Mouse (Mus musculus) thymus, adult 2 months (tissue): ENCODE measurements at regions not wholly inside any gene's neighbourhood (a gene's known extent, or its start where the extent isn't known, plus 50 kb on each side); places are given as distances from the start of the nearest gene placed in this dataset.

ENCODE experiments used
- DNase-seq: peaks from one replicate; pipeline ENCODE4 v3.0.0; 2021
- H3K27ac ChIP-seq: fragments of 200-500 bp; 2 replicates; pipeline ENCODE4 v1.5.1; 2012; ENCODE audit warnings: low read length, control low read depth; ENCODE audit not compliant: control insufficient read depth, insufficient read depth
- H3K27me3 ChIP-seq: fragments of 200-500 bp; 2 replicates; pipeline ENCODE4 v1.6.1; 2012; ENCODE audit warnings: mild to moderate bottlenecking, low read length, moderate library complexity, mixed read lengths; ENCODE audit not compliant: control insufficient read depth, insufficient read depth
- H3K36me3 ChIP-seq: fragments of 200-500 bp; 2 replicates; pipeline ENCODE4 v1.6.1; 2012; ENCODE audit warnings: mild to moderate bottlenecking, low read length, moderate library complexity; ENCODE audit not compliant: control insufficient read depth, insufficient read depth
- H3K4me1 ChIP-seq: fragments of 200-500 bp; replicated peaks from 2 replicates; pipeline ENCODE4 v1.6.1; 2012; ENCODE audit warnings: low read length; ENCODE audit not compliant: control insufficient read depth, insufficient read depth
- H3K4me3 ChIP-seq: fragments of 200-500 bp; 2 replicates; pipeline ENCODE4 v1.5.1; 2012; ENCODE audit warnings: mild to moderate bottlenecking, low read length, control low read depth, moderate library complexity; ENCODE audit not compliant: control insufficient read depth, insufficient read depth
- CTCF ChIP-seq: fragments of 200-500 bp; IDR thresholded peaks from 2 replicates; pipeline ENCODE4 v1.5.1; 2012; ENCODE audit warnings: mild to moderate bottlenecking, control low read depth, low read length, moderate library complexity, borderline replicate concordance; ENCODE audit not compliant: control insufficient read depth, poor library complexity, insufficient read depth; ENCODE audit errors: extremely low read depth
- POLR2A ChIP-seq: fragments of 200-500 bp; IDR thresholded peaks from 2 replicates; pipeline ENCODE4 v1.6.1; 2012; ENCODE audit warnings: mild to moderate bottlenecking, low read length, control low read depth, moderate library complexity; ENCODE audit not compliant: control insufficient read depth, poor library complexity, insufficient read depth; ENCODE audit errors: extremely low read depth
- WGBS: fragments of 180-500 bp; shearing (Covaris S2); methylation state at CpG from one replicate; pipeline ENCODE4 v1.1.7; 2018; 5-methylcytosine and 5-hydroxymethylcytosine counted together

- WGBS = 2% methylated on average over 6 of the region's 6 CpGs
Observed at GRCm38 (mm10) chr7:71500719-71501118, 149.4 kb upstream of the Gm10295 start.

GRCm38 (mm10) chr7:71498123-71498522 lies 146.8 kb upstream of the Gm10295 start:
- no peak overlapping the region for H3K27ac ChIP-seq

More at GRCm38 (mm10) chr7:71500719-71501118, 149.4 kb upstream of the Gm10295 start:
- Histone ChIP-seq H3K36me3 (no peaks in the 10 kb centered on the region), H3K27me3 (no peaks in the 10 kb centered on the region), H3K4me1 (no peaks in the 10 kb centered on the region), H3K4me3 (no peak overlapping the region), H3K27ac (no peak overlapping the region)
- TF ChIP-seq POLR2A (no peak), CTCF (no peak)
- DNase-seq = no peak

GRCm38 (mm10) chr7:71491128-71491527 lies 139.8 kb upstream of the Gm10295 start:
- Histone ChIP-seq H3K27ac (no peak overlapping the region), H3K27me3 (no peaks in the 10 kb centered on the region), H3K4me3 (no peak overlapping the region), H3K36me3 (no peaks in the 10 kb centered on the region), H3K4me1 (no peaks in the 10 kb centered on the region)
- no peak for TF ChIP-seq CTCF
- no peak for TF ChIP-seq POLR2A
- 83% methylated on average over 4 of the region's 4 CpGs for WGBS
- no peak for DNase-seq

More at GRCm38 (mm10) chr7:71498123-71498522, 146.8 kb upstream of the Gm10295 start:
- no peaks in the 10 kb centered on the region for H3K4me1 ChIP-seq
- no peak overlapping the region for H3K4me3 ChIP-seq
- H3K27me3 ChIP-seq = no peaks in the 10 kb centered on the region
- no peak for TF ChIP-seq POLR2A
- TF ChIP-seq CTCF = no peak
- WGBS = 95% methylated on average over 7 of the region's 7 CpGs
- no peak for DNase-seq
- no peaks in the 10 kb centered on the region for H3K36me3 ChIP-seq

- DNase-seq = no peak
- Histone ChIP-seq H3K4me1 (no peaks in the 10 kb centered on the region), H3K27ac (no peak overlapping the region), H3K4me3 (no peak overlapping the region), H3K27me3 (no peaks in the 10 kb centered on the region), H3K36me3 (no peaks in the 10 kb centered on the region)
- 92% methylated on average over 7 of the region's 7 CpGs for WGBS
- TF ChIP-seq CTCF (no peak), POLR2A (no peak)
Observed at GRCm38 (mm10) chr7:71488016-71488650, 136.8 kb upstream of the Gm10295 start.

GRCm38 (mm10) chr7:71475383-71475782 lies 124.1 kb upstream of the Gm10295 start:
- no peak for DNase-seq
- Histone ChIP-seq H3K4me3 (no peak overlapping the region), H3K36me3 (no peaks in the 10 kb centered on the region), H3K27me3 (no peaks in the 10 kb centered on the region), H3K4me1 (no peaks in the 10 kb centered on the region), H3K27ac (no peak overlapping the region)
- TF ChIP-seq CTCF (no peak), POLR2A (no peak)
- WGBS = 86% methylated on average over 4 of the region's 4 CpGs

- no peak for DNase-seq
- TF ChIP-seq CTCF = no peak
- TF ChIP-seq POLR2A = no peak
- no peaks in the 10 kb centered on the region for H3K27me3 ChIP-seq
- no peaks in the 10 kb centered on the region for H3K36me3 ChIP-seq
- WGBS = 75% methylated on average over 12 of the region's 12 CpGs
- no peak overlapping the region for H3K4me3 ChIP-seq
- no peaks in the 10 kb centered on the region for H3K4me1 ChIP-seq
- H3K27ac ChIP-seq = no peak overlapping the region
Observed at GRCm38 (mm10) chr7:71472384-71473141, 121.3 kb upstream of the Gm10295 start.
